Mouse (Mus musculus) liver, postnatal 0 days (tissue): ENCODE data around the gene Nudt13.

Experiments
- CTCF ChIP-seq: sonication (generic); IDR thresholded peaks from 2 replicates; pipeline ENCODE4 v1.5.1; 2016; ENCODE audit warnings: antibody characterized with exemption, low read depth
- EP300 ChIP-seq: IDR thresholded peaks from 2 replicates; pipeline ENCODE4 v1.6.1; 2016; ENCODE audit warnings: antibody characterized with exemption, low read depth, mild to moderate bottlenecking

- TF ChIP-seq CTCF, result no peak
- TF ChIP-seq EP300, result no peak
These were observed 20.6 kb downstream of the Nudt13 start for GRCm38 (mm10) chr14:20315137-20315536.
